Mouse (Mus musculus) forebrain, embryonic 10.5 days (tissue): ENCODE data around the gene Mmp14. TPM values are rescaled to one million over a fixed set of nuclear protein-coding genes. Genes with fewer than 3 reads are reported as not detected.
A peak's percentile ranks its signal among the peaks of the same experiment; 100 is the strongest.

Experiments
- DNase-seq: peaks from one replicate; pipeline ENCODE4 v3.0.0-alpha.2; 2017; ENCODE audit warnings: low spot score; ENCODE audit errors: extremely low spot score
- H3K27ac ChIP-seq: fragments of 300-500 bp; sonication (generic); 2 replicates; pipeline ENCODE4 v1.5.1; 2016; ENCODE audit warnings: mild to moderate bottlenecking
- H3K27me3 ChIP-seq: fragments of 300-500 bp; sonication (generic); 2 replicates; pipeline ENCODE4 v1.6.1; 2016; ENCODE audit warnings: mild to moderate bottlenecking; ENCODE audit not compliant: poor library complexity, severe bottlenecking
- H3K36me3 ChIP-seq: fragments of 300-500 bp; sonication (generic); replicated peaks from 2 replicates; pipeline ENCODE4 v1.6.1; 2016; ENCODE audit warnings: mild to moderate bottlenecking, moderate library complexity
- H3K4me1 ChIP-seq: fragments of 300-500 bp; sonication (generic); 2 replicates; pipeline ENCODE4 v1.6.1; 2016
- H3K4me3 ChIP-seq: fragments of 300-500 bp; sonication (generic); 2 replicates; pipeline ENCODE4 v1.5.1; 2016; ENCODE audit warnings: mild to moderate bottlenecking, moderate library complexity
- H3K9me3 ChIP-seq: fragments of 300-500 bp; sonication (generic); 2 replicates; pipeline ENCODE4 v1.6.1; 2016; ENCODE audit warnings: mild to moderate bottlenecking, moderate library complexity
- WGBS: fragments of 180-500 bp; shearing (Covaris S2); methylation state at CpG from one replicate; pipeline ENCODE4 v1.1.7; 2016; 5-methylcytosine and 5-hydroxymethylcytosine counted together
- polyA plus RNA-seq: library from polyadenylated mRNA; unstranded; fragments of >200 nt; fragmentation: Nextera tagmentation; extraction: Ambion mirVana; gene quantifications from 2 replicates; pipeline ENCODE4 v1.2.1, GENCODE M21; 2016

Gene Mmp14
- polyA plus RNA-seq, 1 experiment from 2014 or later: 52.4 TPM

- Histone ChIP-seq H3K4me3 (peak within 1 kb of the TSS; percentile 67), H3K27me3 (peaks cover 59% of the 10 kb centered on the region), H3K27ac (peak within 1 kb of the TSS; percentile 88), H3K9me3 (no peaks in the 10 kb centered on the region), H3K36me3 (0 out of 2 replicates have a peak, but pooled peaks cover 2% of the 10 kb centered on the region), H3K4me1 (peaks cover 58% of the 10 kb centered on the region)
- 2% methylated on average over 23 of the region's 23 CpGs for WGBS
- peak; percentile 68 for DNase-seq
These were observed 44.8 kb downstream of the Mmp14 start, which contains the start of gene Rem2 for GRCm38 (mm10) chr14:54475941-54476844. Gene Rem2 (plus strand): TSS chr14:54476100.

GRCm38 (mm10) chr14:54477172-54477909 lies 45.9 kb downstream of the Mmp14 start:
- 70% methylated on average over 15 of the region's 15 CpGs for WGBS
- H3K4me3 ChIP-seq: peak overlapping the region; percentile 67; the same call in 1 of the 2 replicates
- 0 out of 2 replicates have a peak overlapping the region, but pooled peaks have one; percentile 88 for H3K27ac ChIP-seq
- H3K4me1 ChIP-seq: peaks cover 58% of the 10 kb centered on the region
- peaks cover 65% of the 10 kb centered on the region for H3K27me3 ChIP-seq
- H3K36me3 ChIP-seq: no peaks in the 10 kb centered on the region
- DNase-seq: no peak
- H3K9me3 ChIP-seq: no peaks in the 10 kb centered on the region

DNA sequence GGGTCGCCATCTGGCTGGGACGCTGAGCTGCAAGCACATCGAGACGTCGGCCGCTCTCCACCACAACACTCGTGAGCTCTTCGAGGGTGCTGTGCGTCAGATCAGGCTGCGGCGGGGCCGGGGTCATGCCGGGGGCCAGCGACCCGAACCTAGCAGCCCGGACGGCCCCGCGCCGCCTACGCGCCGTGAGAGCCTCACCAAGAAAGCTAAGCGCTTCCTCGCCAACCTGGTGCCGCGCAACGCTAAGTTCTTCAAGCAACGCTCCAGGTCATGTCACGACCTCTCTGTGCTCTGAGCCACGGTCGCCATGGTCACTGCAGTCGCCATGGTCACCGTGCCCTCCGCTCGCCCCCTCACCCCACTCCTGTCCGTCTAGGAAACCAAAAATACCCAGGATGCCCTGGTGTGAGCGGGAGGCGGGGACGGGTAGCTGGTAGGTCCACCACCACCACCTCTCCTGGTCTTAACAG lies 48.1 kb downstream of the Mmp14 start:
- Histone ChIP-seq H3K27me3 (peaks cover 65% of the 10 kb centered on the region), H3K27ac (peak overlapping the region; percentile 81), H3K4me1 (peaks cover 58% of the 10 kb centered on the region), H3K9me3 (no peaks in the 10 kb centered on the region), H3K4me3 (peak overlapping the region; percentile 54), H3K36me3 (no peaks in the 10 kb centered on the region)
- under 1% methylated on average over 40 of the region's 40 CpGs for WGBS
- peak; percentile 65 for DNase-seq

- 0 out of 2 replicates have a peak overlapping the region, but pooled peaks have one; percentile 6 for H3K27ac ChIP-seq
- WGBS: 84% methylated on average over 6 of the region's 6 CpGs
- no peak for DNase-seq
- peaks cover 59% of the 10 kb centered on the region for H3K27me3 ChIP-seq
- no peaks in the 10 kb centered on the region for H3K36me3 ChIP-seq
- H3K4me3 ChIP-seq: peak overlapping the region; percentile 22; the same call in 1 of the 2 replicates
- no peaks in the 10 kb centered on the region for H3K9me3 ChIP-seq
- H3K4me1 ChIP-seq: peaks cover 52% of the 10 kb centered on the region
These were observed 49.3 kb downstream of the Mmp14 start for GRCm38 (mm10) chr14:54480673-54481072.

- Histone ChIP-seq H3K4me1 (peaks cover 45% of the 10 kb centered on the region), H3K27me3 (peaks cover 54% of the 10 kb centered on the region), H3K9me3 (no peaks in the 10 kb centered on the region), H3K36me3 (no peaks in the 10 kb centered on the region), H3K27ac (no peak overlapping the region), H3K4me3 (no peak overlapping the region)
- DNase-seq: no peak
- WGBS: 79% methylated on average over 8 of the region's 8 CpGs
These were observed 50.0 kb downstream of the Mmp14 start for GRCm38 (mm10) chr14:54481402-54481801.

GRCm38 (mm10) chr14:54482498-54482897 lies 51.1 kb downstream of the Mmp14 start:
- peak; percentile 55 for DNase-seq
- WGBS: 33% methylated on average over 9 of the region's 9 CpGs

GRCm38 (mm10) chr14:54485899-54486298 lies 54.5 kb downstream of the Mmp14 start:
- Histone ChIP-seq H3K27me3 (peaks cover 9% of the 10 kb centered on the region), H3K4me3 (no peak overlapping the region), H3K36me3 (no peaks in the 10 kb centered on the region), H3K4me1 (peaks cover 2% of the 10 kb centered on the region; the same call in 1 of the 2 replicates), H3K27ac (no peak overlapping the region), H3K9me3 (no peaks in the 10 kb centered on the region)
- 92% methylated on average over 7 of the region's 7 CpGs for WGBS
- DNase-seq: no peak

More at GRCm38 (mm10) chr14:54482498-54482897, 51.1 kb downstream of the Mmp14 start:
- peaks cover 43% of the 10 kb centered on the region for H3K27me3 ChIP-seq
- no peaks in the 10 kb centered on the region for H3K36me3 ChIP-seq
- no peak overlapping the region for H3K4me3 ChIP-seq
- H3K27ac ChIP-seq: no peak overlapping the region
- H3K9me3 ChIP-seq: no peaks in the 10 kb centered on the region
- H3K4me1 ChIP-seq: peaks cover 34% of the 10 kb centered on the region

DNA sequence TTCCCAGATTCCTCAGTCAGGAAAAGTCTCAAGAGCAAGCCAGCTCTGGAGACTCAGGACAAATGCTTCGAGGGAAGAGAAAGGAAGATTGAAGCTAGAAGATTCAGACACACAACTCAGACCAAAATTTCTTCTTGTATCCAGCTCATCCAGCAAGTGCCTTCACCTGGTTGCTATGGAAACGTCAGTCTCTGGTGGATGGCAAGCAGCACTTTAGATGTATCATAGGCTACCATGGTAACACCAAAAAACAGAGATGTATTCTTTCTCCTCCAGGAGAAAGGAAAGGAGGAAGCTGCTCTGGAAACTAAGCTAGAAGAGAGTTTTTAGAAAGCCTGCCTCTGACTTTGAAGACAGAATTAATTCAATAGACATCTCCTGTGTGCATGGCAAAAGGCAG lies 56.3 kb downstream of the Mmp14 start:
- H3K9me3 ChIP-seq: no peaks in the 10 kb centered on the region
- peaks cover 3% of the 10 kb centered on the region; the same call in 1 of the 2 replicates for H3K4me1 ChIP-seq
- 63% methylated on average over 2 of the region's 2 CpGs for WGBS
- no peaks in the 10 kb centered on the region for H3K27me3 ChIP-seq
- H3K36me3 ChIP-seq: no peaks in the 10 kb centered on the region
- no peak overlapping the region for H3K27ac ChIP-seq
- no peak for DNase-seq
- no peak overlapping the region for H3K4me3 ChIP-seq

DNA sequence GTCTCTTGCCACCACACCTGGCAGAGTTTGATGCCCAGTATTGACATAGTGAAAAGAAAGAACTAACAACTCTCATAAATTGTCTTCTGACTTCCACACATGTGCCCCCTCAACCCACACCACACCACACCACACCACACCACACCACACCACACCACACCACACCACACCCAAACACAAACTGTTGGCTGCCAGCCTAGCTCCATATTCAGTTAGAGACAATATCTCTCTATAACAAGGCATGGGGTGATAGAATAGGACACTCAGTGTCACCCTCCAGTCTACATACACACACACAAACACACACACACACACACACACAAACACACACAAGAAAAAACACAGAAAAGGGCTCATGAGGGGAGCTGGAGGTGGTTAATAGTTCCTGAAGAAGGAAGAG lies 56.9 kb downstream of the Mmp14 start:
- H3K9me3 ChIP-seq: no peaks in the 10 kb centered on the region
- no peak overlapping the region for H3K4me3 ChIP-seq

GRCm38 (mm10) chr14:54492345-54493131 lies 61.1 kb downstream of the Mmp14 start:
- no peak overlapping the region for H3K27ac ChIP-seq
- H3K9me3 ChIP-seq: no peaks in the 10 kb centered on the region
- H3K36me3 ChIP-seq: no peaks in the 10 kb centered on the region
- H3K27me3 ChIP-seq: no peaks in the 10 kb centered on the region
- peaks cover 3% of the 10 kb centered on the region; the same call in 1 of the 2 replicates for H3K4me1 ChIP-seq
- WGBS: 66% methylated on average over 18 of the region's 18 CpGs
- H3K4me3 ChIP-seq: no peak overlapping the region
- no peak for DNase-seq

More for the DNA sequence above, 56.9 kb downstream of the Mmp14 start:
- Histone ChIP-seq H3K27ac (no peak overlapping the region), H3K27me3 (no peaks in the 10 kb centered on the region), H3K36me3 (no peaks in the 10 kb centered on the region), H3K4me1 (peaks cover 3% of the 10 kb centered on the region; the same call in 1 of the 2 replicates)
- DNase-seq: no peak

GRCm38 (mm10) chr14:54493236-54493635 lies 61.8 kb downstream of the Mmp14 start:
- no peaks in the 10 kb centered on the region for H3K36me3 ChIP-seq
- 89% methylated on average over 5 of the region's 5 CpGs for WGBS

GRCm38 (mm10) chr14:54494234-54494633 lies 62.8 kb downstream of the Mmp14 start:
- H3K4me1 ChIP-seq: peaks cover 3% of the 10 kb centered on the region; the same call in 1 of the 2 replicates
- H3K4me3 ChIP-seq: no peak overlapping the region
- H3K9me3 ChIP-seq: no peaks in the 10 kb centered on the region
- no peaks in the 10 kb centered on the region for H3K36me3 ChIP-seq
- peak; percentile 68 for DNase-seq
- H3K27ac ChIP-seq: no peak overlapping the region
- H3K27me3 ChIP-seq: no peaks in the 10 kb centered on the region
- 0% methylated on average over 3 of the region's 3 CpGs for WGBS

More at GRCm38 (mm10) chr14:54493236-54493635, 61.8 kb downstream of the Mmp14 start:
- DNase-seq: no peak
- Histone ChIP-seq H3K27ac (no peak overlapping the region), H3K9me3 (no peaks in the 10 kb centered on the region), H3K4me1 (peaks cover 3% of the 10 kb centered on the region; the same call in 1 of the 2 replicates), H3K27me3 (no peaks in the 10 kb centered on the region), H3K4me3 (no peak overlapping the region)
